16 mouse cellular contexts compared by ENCODE assay signal in genomic region chr9:99394366-99394765, GRCm38 (mm10). TPM values are rescaled to one million over a fixed set of nuclear protein-coding genes. Genes with fewer than 3 reads are reported as not detected.
DNase-seq lines count a peak whose midpoint lies in the region; ATAC-seq and TF ChIP-seq lines count a peak whose summit lies in the region.
"Had no signal": no experiment of that assay in that cellular context is flagged by ENCODE, and none has a peak within 500 bp of the region (broad histone marks: within the 10 kb centered on the region; RNA-seq: fewer than 3 reads in every experiment).

No protein-coding gene starts in this region.

- H3K4me3 ChIP-seq in kidney, embryonic 14.5 days (ENCODE audit: low read length), result no peak overlapping the region
- no peak overlapping the region for H3K4me3 ChIP-seq in stomach, embryonic 14.5 days (ENCODE audit: low read depth, low read length)
- no peak overlapping the region for H3K4me3 ChIP-seq in stomach, postnatal 0 days (ENCODE audit: low read depth, low read length)
- H3K4me3 ChIP-seq: embryonic facial prominence, embryonic 12.5 days; forebrain, embryonic 15.5 days; stomach, embryonic 15.5 days had no signal

- H3K4me1 ChIP-seq in kidney, embryonic 14.5 days (ENCODE audit: control insufficient read depth, insufficient read depth, low read length), result no peaks in the 10 kb centered on the region
- H3K4me1 ChIP-seq in stomach, embryonic 14.5 days (ENCODE audit: control insufficient read depth, insufficient read depth, low read length), result no peaks in the 10 kb centered on the region
- no peaks in the 10 kb centered on the region for H3K4me1 ChIP-seq in stomach, postnatal 0 days (replicated peaks; ENCODE audit: control insufficient read depth, insufficient read depth)
- H3K4me1 ChIP-seq: embryonic facial prominence, embryonic 12.5 days; forebrain, embryonic 15.5 days; stomach, embryonic 15.5 days had no signal

- no peak for TF ChIP-seq CTCF in stomach, postnatal 0 days (IDR thresholded peaks at IDR 0.05; ENCODE audit: low read depth)

- H3K36me3 ChIP-seq in kidney, embryonic 14.5 days (ENCODE audit: control insufficient read depth, insufficient read depth, low read length), result no peaks in the 10 kb centered on the region
- H3K36me3 ChIP-seq in stomach, embryonic 14.5 days (ENCODE audit: control insufficient read depth, insufficient read depth, low read length), result no peaks in the 10 kb centered on the region; the same call in none of the 2 replicates
- no peaks in the 10 kb centered on the region for H3K36me3 ChIP-seq in stomach, postnatal 0 days (ENCODE audit: control insufficient read depth, insufficient read depth, low read length)
- H3K36me3 ChIP-seq: stomach, embryonic 15.5 days had no signal

- 82% methylated on average over 11 of the region's 11 CpGs for WGBS in kidney, embryonic 14.5 days
- 76% methylated on average over 11 of the region's 11 CpGs for WGBS in stomach, embryonic 14.5 days
- WGBS in stomach, postnatal 0 days, result 82% methylated on average over 11 of the region's 11 CpGs

- H3K27me3 ChIP-seq in kidney, embryonic 14.5 days (ENCODE audit: control insufficient read depth, insufficient read depth, low read length), result no peaks in the 10 kb centered on the region
- no peaks in the 10 kb centered on the region for H3K27me3 ChIP-seq in stomach, embryonic 14.5 days (ENCODE audit: control insufficient read depth, insufficient read depth, low read length)
- no peaks in the 10 kb centered on the region for H3K27me3 ChIP-seq in stomach, postnatal 0 days (ENCODE audit: control insufficient read depth, insufficient read depth, low read length)
- H3K27me3 ChIP-seq: embryonic facial prominence, embryonic 12.5 days; forebrain, embryonic 15.5 days; stomach, embryonic 15.5 days had no signal

- H3K9ac ChIP-seq in kidney, embryonic 14.5 days (ENCODE audit: low read depth, low read length), result no peak overlapping the region
- H3K9ac ChIP-seq in stomach, embryonic 14.5 days (replicated peaks; ENCODE audit: low read depth, low read length), result no peak overlapping the region
- H3K9ac ChIP-seq in stomach, postnatal 0 days (ENCODE audit: low read length), result no peak overlapping the region
- H3K9ac ChIP-seq: embryonic facial prominence, embryonic 12.5 days; forebrain, embryonic 15.5 days; liver, postnatal 0 days; stomach, embryonic 15.5 days had no signal

- TF ChIP-seq EP300 in stomach, postnatal 0 days (optimal IDR thresholded peaks at IDR 0.05), result no peak

- ATAC-seq in kidney, embryonic 14.5 days (ENCODE audit: low FRiP score, low TSS enrichment), result 0 out of 2 replicates have a peak, but pooled peaks have one; percentile 16
- peak; percentile 25; the same call in 1 of the 2 replicates for ATAC-seq in stomach, embryonic 14.5 days (ENCODE audit: insufficient number of reproducible peaks, insufficient read depth, low FRiP score, low read depth)
- no peak for ATAC-seq in stomach, postnatal 0 days (ENCODE audit: low FRiP score, low TSS enrichment)
- no peak for ATAC-seq in cerebellum, adult (ENCODE audit: insufficient number of reproducible peaks, low FRiP score, low TSS enrichment)
- ATAC-seq: forebrain, embryonic 15.5 days; liver, postnatal 0 days had no signal

- no peak overlapping the region for H3K4me2 ChIP-seq in kidney, embryonic 14.5 days (replicated peaks; ENCODE audit: low read depth, low read length)
- no peak overlapping the region for H3K4me2 ChIP-seq in stomach, embryonic 14.5 days (replicated peaks; ENCODE audit: low read depth, low read length)
- H3K4me2 ChIP-seq in stomach, postnatal 0 days (replicated peaks; ENCODE audit: low read depth), result no peak overlapping the region
- H3K4me2 ChIP-seq: embryonic facial prominence, embryonic 12.5 days; forebrain, embryonic 15.5 days; stomach, embryonic 15.5 days had no signal

- no peak for DNase-seq in kidney, adult 11 months
- DNase-seq in stomach, postnatal 0 days (ENCODE audit: low spot score), result no peak
- DNase-seq in adrenal gland, postnatal 25 days, result peak; percentile 65
- no peak for DNase-seq in urinary bladder, postnatal 36 days (ENCODE audit: low spot score in 2 of 2)
- DNase-seq: heart, postnatal 10 days; kidney, adult 18-20 months; liver, postnatal 0 days had no signal

- H3K27ac ChIP-seq in kidney, embryonic 14.5 days (ENCODE audit: low read depth, low read length), result no peak overlapping the region
- no peak overlapping the region for H3K27ac ChIP-seq in stomach, embryonic 14.5 days (ENCODE audit: low read length)
- no peak overlapping the region for H3K27ac ChIP-seq in stomach, postnatal 0 days (replicated peaks)
- H3K27ac ChIP-seq: embryonic facial prominence, embryonic 12.5 days; forebrain, embryonic 15.5 days; stomach, embryonic 15.5 days had no signal

- no peaks in the 10 kb centered on the region for H3K9me3 ChIP-seq in kidney, embryonic 14.5 days (ENCODE audit: control insufficient read depth, low read length)
- H3K9me3 ChIP-seq in stomach, embryonic 14.5 days (ENCODE audit: control insufficient read depth, low read depth, low read length), result no peaks in the 10 kb centered on the region
- no peaks in the 10 kb centered on the region for H3K9me3 ChIP-seq in stomach, postnatal 0 days (ENCODE audit: control insufficient read depth, low read length)
- H3K9me3 ChIP-seq: embryonic facial prominence, embryonic 12.5 days; forebrain, embryonic 15.5 days; stomach, embryonic 15.5 days had no signal

RNA-seq across cellular contexts. Expression of gene Esyt3, which starts 36.0 kb away (rescaled TPM):
- polyA plus RNA-seq in kidney, embryonic 14.5 days (2014; fragmentation: Nextera tagmentation; extraction: Ambion mirVana), result 0.17 and 0.76 TPM in 2 replicates
- polyA plus RNA-seq in stomach, embryonic 14.5 days (2014; fragmentation: Nextera tagmentation; extraction: Ambion mirVana), result 0.29 and 0.58 TPM in 2 replicates
- polyA plus RNA-seq in stomach, postnatal 0 days (2015; fragmentation: Nextera tagmentation; extraction: Ambion mirVana), result 9.5 and 9.6 TPM in 2 replicates
- total RNA-seq in adrenal gland, postnatal 25 days (2021), result 0.79 and 1.2 TPM in 2 replicates

RNA-seq across cellular contexts. Expression of gene Mras, which starts 42.8 kb away (rescaled TPM):
- polyA plus RNA-seq in kidney, embryonic 14.5 days (2014; fragmentation: Nextera tagmentation; extraction: Ambion mirVana), result 9.9 and 11.8 TPM in 2 replicates
- 8.3 and 11.8 TPM in 2 replicates for polyA plus RNA-seq in stomach, embryonic 14.5 days (2014; fragmentation: Nextera tagmentation; extraction: Ambion mirVana)
- polyA plus RNA-seq in stomach, postnatal 0 days (2015; fragmentation: Nextera tagmentation; extraction: Ambion mirVana), result 5.9 and 10.2 TPM in 2 replicates
- total RNA-seq in adrenal gland, postnatal 25 days (2021), result 40.4 and 50.1 TPM in 2 replicates

RNA-seq across cellular contexts. Expression of gene Nme9, which starts 56.9 kb away (rescaled TPM):
- polyA plus RNA-seq in kidney, embryonic 14.5 days (2014; fragmentation: Nextera tagmentation; extraction: Ambion mirVana), result not detected in 2 replicates
- polyA plus RNA-seq in stomach, embryonic 14.5 days (2014; fragmentation: Nextera tagmentation; extraction: Ambion mirVana), result not detected in 2 replicates
- polyA plus RNA-seq in stomach, postnatal 0 days (2015; fragmentation: Nextera tagmentation; extraction: Ambion mirVana), result not detected in 2 replicates
- total RNA-seq in adrenal gland, postnatal 25 days (2021), result not detected in 2 replicates
- total RNA-seq: gastrocnemius, postnatal 4 days; heart, postnatal 10 days; left cerebral cortex, postnatal 36 days had no signal
- polyA plus RNA-seq: embryonic facial prominence, embryonic 12.5 days; liver, postnatal 0 days; neural tube, embryonic 11.5 days had no signal

Comparison
In these comparisons a context has a peak if more than half of its experiments do, and no peak if none do; other contexts are left out.
1. ATAC-seq: peak in kidney, embryonic 14.5 days (single experiment) and stomach, embryonic 14.5 days (single experiment); none in stomach, postnatal 0 days (single experiment) and cerebellum, adult (single experiment).